Mouse (Mus musculus): ENCODE measurements around the gene Klk1b4.

Gene Klk1b4

DNA sequence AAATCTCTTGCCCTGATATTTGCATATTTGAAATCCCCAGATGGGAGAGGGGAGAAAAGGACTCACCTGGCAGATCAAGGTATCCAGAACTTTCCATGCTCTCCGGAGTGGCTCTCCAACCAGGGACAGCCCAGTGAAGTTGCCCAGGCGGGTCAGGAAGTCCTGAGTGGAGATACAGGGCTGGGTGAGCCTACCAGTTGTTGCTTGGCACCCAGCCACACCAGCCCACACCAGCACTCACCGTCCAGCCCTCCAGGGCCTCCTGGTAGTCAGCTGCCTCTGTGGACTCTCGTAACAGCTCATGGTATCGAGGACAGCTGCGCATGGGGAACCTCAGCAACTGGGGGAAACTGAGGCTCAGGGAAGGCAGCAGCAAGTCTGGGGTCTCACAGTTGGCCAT, 47.7 kb downstream of the Klk1b4 start:
- DNase-seq = no peak

DNA sequence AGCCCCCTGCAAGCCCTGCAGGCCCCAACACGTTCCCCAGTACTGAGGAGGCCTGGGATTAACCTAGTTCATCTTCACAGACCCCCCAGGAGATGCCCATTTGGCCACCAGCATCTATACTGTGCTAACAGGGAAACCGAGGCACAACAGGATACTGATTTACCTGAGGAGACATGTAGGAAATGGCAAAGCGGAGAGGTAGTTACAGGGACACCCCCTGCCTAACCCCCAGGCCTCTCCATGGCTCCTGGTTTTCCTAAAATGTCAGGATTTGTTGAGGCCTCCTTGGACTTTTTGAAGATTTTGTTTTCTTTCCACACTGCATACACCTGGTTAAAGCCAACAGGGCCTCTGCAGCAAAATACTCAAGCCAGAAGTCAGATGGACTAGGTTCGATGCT, 50.0 kb downstream of the Klk1b4 start, which contains the start of gene Acp4:
TSS of gene Acp4 (minus strand) at position 101 of the 400 bp plus-strand sequence.
- DNase-seq = no peak

DNA sequence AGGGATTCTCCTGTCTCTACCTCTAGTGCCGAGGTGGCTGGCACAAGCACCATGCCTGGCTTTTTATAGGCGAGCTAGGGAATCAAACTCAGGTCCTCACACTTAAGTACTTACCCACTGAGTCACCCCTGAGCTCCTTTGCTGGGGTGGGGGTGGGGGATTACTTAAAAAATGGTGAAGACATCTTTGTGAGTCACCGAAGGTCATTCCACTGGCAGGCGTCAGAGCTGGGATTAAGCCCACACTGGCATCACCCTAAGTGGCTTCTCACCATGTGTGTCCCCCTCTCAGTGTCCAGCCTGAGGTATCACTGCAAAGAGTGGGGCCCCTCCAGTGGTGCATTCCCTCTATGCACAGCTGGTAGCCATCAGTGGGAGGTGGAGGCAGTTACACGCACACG, 53.2 kb downstream of the Klk1b4 start:
- no peak for DNase-seq

DNA sequence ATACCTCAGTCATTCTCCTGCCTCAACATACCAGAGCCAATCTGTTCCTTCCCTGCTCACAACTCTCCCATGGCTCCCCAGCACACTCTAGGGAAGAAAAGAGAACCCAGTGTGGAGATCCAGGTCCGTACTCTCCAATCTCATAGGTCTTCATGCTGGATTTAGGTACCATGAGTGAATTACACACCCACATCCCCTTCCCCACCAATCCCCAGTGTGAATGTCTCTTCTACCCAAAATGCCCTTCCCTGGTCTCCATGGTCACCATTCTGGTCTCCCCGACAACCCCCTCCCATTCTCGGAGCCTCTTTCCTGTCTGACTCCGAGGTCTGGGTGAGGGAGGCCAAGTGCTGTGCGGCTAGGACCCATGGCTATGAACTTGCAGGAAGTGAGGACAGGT, 53.9 kb downstream of the Klk1b4 start, which contains the start of gene Gm15517:
TSS of gene Gm15517 (plus strand) at position 301 of the 400 bp plus-strand sequence.
- no peak for DNase-seq

Data from cerebellum, adult 11 months (tissue).